Mouse (Mus musculus): ENCODE measurements around the gene Hnrnpm. TPM values are rescaled to one million over a fixed set of nuclear protein-coding genes. Genes with fewer than 3 reads are reported as not detected.
"Not testable (repeated sequence)": the region's sequence is repeated elsewhere in the genome, so short reads cannot be mapped to it uniquely, and the experiment has no call there.

The Hnrnpm gene
- total RNA-seq (2014; rRNA removed) (49.9 and 53.7 TPM in 2 replicates), polyA plus RNA-seq (2012; rRNA removed) (28.0 and 33.6 TPM in 2 replicates)

DNA sequence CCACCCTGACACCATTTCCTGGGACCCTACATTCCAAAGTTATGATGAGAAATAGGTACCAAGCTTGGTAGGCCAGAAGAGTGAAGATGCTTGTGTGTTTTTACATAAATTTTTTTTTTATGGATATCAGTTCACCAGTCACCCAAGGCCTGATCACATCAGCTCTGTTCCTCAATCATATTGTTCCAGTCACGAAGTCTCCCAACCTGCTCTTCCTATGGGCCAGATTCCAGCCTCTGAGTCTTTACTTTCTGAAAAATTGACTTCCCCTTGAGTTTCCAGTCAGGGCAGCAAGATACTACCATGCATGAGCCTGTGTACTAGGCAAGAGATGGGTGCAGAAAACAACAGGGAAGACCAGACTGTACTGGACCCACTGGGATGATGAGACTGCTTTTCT lies at the start of gene Hnrnpm:
Hnrnpm (minus strand) TSS at position 101 of the 400 bp plus-strand sequence.
- no peak for TF ChIP-seq POLR2A (IDR thresholded peaks at IDR 0.05; ENCODE audit: extremely low read depth, insufficient read depth, low read length)
- TF ChIP-seq CTCF (IDR thresholded peaks at IDR 0.05; ENCODE audit: low read depth, low read length) = no peak
- Histone ChIP-seq H3K27ac (replicated peaks; ENCODE audit: insufficient read depth, low read depth, low read length) (no peak within 1 kb of the TSS), H3K4me3 (ENCODE audit: insufficient read depth, low read depth, low read length) (no peak within 1 kb of the TSS), H3K27me3 (ENCODE audit: control insufficient read depth, insufficient read depth, low read length) (no peaks in the 10 kb centered on the region), H3K79me2 (ENCODE audit: control insufficient read depth, insufficient read depth, low read length) (peaks cover 14% of the 10 kb centered on the region; the same call in 1 of the 2 replicates), H3K36me3 (ENCODE audit: control insufficient read depth, insufficient read depth, low read length) (peaks cover 7% of the 10 kb centered on the region), H3K9ac (ENCODE audit: low read depth, low read length) (no peak within 1 kb of the TSS), H3K4me1 (ENCODE audit: control insufficient read depth, insufficient read depth, low read length) (peaks cover 11% of the 10 kb centered on the region)
- DNase-seq (ENCODE audit: extremely low read depth, low read depth, low spot score) = no peak
- 86% methylated on average over 1 of the region's 1 CpGs for WGBS

DNA sequence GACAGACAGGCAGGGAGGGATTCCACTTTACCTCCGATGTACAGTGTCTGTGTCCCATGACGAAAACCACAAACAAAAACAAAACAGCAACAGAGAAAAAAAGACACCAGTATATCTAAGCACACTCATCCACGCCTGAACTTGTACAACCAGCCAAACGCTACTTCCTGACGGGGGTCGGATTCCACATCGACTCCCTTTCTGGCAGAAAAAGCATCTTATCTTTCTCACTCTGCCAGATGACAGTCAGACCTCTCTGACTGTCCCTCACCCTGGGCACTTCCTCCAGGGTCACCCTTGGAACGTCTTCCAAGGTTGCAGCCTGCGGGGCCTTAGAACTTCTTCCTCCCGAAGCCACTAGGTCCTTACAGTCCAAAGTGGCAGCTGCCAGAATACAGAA lies 46.9 kb upstream of the Hnrnpm start:
- DNase-seq (ENCODE audit: extremely low read depth, low read depth, low spot score); H3K27me3 ChIP-seq (ENCODE audit: control insufficient read depth, insufficient read depth, low read length); H3K4me3 ChIP-seq (ENCODE audit: insufficient read depth, low read depth, low read length); H3K4me1 ChIP-seq (ENCODE audit: control insufficient read depth, insufficient read depth, low read length); H3K79me2 ChIP-seq (ENCODE audit: control insufficient read depth, insufficient read depth, low read length); H3K36me3 ChIP-seq (ENCODE audit: control insufficient read depth, insufficient read depth, low read length); H3K27ac ChIP-seq (replicated peaks; ENCODE audit: insufficient read depth, low read depth, low read length); H3K9ac ChIP-seq (ENCODE audit: low read depth, low read length): not testable (repeated sequence)
- 68% methylated on average over 10 of the region's 10 CpGs for WGBS

DNA sequence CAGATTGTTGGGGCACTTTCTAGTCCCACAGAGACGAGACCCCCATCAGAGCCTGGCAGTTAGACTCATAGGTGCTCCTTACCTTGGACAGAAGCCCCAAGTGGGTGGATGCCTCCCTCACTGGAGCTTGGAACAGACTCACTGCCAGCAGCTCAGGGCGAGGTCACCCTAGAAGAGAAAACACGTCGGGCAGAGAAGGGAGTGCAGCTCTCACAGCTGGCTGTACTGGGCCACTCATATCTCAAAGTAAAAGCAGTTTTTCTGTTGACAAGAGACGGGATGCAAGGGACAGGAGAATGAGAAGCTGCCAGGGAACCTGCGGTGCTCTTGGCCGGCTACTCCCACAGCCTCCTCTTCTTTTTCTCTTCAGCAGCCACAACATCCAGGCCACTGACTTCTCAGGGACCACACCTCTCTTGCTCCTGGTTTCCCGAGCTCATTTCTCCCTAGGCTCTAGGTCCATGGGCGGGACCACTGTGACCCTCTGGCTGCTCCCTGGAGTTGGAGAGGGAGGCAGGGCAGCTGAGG lies 46.0 kb upstream of the Hnrnpm start:
- WGBS = 66% methylated on average over 9 of the region's 9 CpGs
- not testable (repeated sequence) for H3K9ac ChIP-seq (ENCODE audit: low read depth, low read length)

DNA sequence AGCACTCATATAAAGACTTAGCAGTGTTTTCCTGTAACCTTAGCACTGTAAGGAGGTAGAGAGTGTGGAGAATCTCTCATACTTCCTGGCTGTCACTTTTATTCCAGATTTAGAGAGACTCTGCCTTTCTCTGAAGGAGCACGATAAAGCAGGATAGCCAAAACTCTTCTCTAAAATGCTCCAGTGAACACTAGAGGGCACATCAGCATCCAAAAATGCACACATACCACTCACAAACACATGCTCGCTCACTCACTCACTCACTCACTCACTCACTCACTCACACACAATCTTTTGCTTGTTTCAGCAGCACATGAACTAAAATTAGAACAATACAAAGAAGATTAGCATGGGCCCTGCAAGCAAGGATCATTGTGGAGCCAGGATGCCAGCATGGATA lies 42.6 kb upstream of the Hnrnpm start:
- Histone ChIP-seq H3K4me3 (ENCODE audit: insufficient read depth, low read depth, low read length) (no peak overlapping the region), H3K36me3 (ENCODE audit: control insufficient read depth, insufficient read depth, low read length) (no peaks in the 10 kb centered on the region), H3K9ac (ENCODE audit: low read depth, low read length) (no peak overlapping the region), H3K27ac (replicated peaks; ENCODE audit: insufficient read depth, low read depth, low read length) (no peak overlapping the region), H3K79me2 (ENCODE audit: control insufficient read depth, insufficient read depth, low read length) (no peaks in the 10 kb centered on the region), H3K27me3 (ENCODE audit: control insufficient read depth, insufficient read depth, low read length) (no peaks in the 10 kb centered on the region), H3K4me1 (ENCODE audit: control insufficient read depth, insufficient read depth, low read length) (no peaks in the 10 kb centered on the region)
- 38% methylated on average over 2 of the region's 2 CpGs for WGBS
- no peak for TF ChIP-seq CTCF (IDR thresholded peaks at IDR 0.05; ENCODE audit: low read depth, low read length)
- no peak for TF ChIP-seq POLR2A (IDR thresholded peaks at IDR 0.05; ENCODE audit: extremely low read depth, insufficient read depth, low read length)
- peak; percentile 39 for DNase-seq (ENCODE audit: extremely low read depth, low read depth, low spot score)

More for the DNA sequence above, 46.0 kb upstream of the Hnrnpm start:
- H3K4me3 ChIP-seq (ENCODE audit: insufficient read depth, low read depth, low read length); H3K27me3 ChIP-seq (ENCODE audit: control insufficient read depth, insufficient read depth, low read length); DNase-seq (ENCODE audit: extremely low read depth, low read depth, low spot score); H3K36me3 ChIP-seq (ENCODE audit: control insufficient read depth, insufficient read depth, low read length); H3K4me1 ChIP-seq (ENCODE audit: control insufficient read depth, insufficient read depth, low read length); H3K27ac ChIP-seq (replicated peaks; ENCODE audit: insufficient read depth, low read depth, low read length); H3K79me2 ChIP-seq (ENCODE audit: control insufficient read depth, insufficient read depth, low read length): not testable (repeated sequence)

DNA sequence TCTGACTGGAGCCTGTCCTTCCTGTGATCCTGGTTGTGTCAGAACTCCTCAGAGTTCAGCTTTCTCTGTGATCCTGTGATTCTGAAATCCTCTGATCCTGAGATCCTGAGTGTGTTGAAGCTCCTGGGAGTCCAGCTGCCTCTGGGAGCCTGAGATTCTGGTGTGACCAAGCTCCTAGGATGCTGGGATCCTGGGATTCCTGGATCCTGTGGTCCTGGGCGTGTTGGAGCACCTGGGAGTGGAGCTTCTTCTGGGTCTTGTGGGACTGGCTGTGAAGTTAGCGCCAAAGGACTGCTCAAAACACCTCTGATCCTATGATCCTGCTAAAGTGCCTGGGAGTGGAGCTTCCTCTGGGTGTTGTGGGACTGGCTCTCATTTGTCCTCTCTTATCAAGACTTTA lies 41.7 kb upstream of the Hnrnpm start:
- no peaks in the 10 kb centered on the region for H3K36me3 ChIP-seq (ENCODE audit: control insufficient read depth, insufficient read depth, low read length)
- DNase-seq (ENCODE audit: extremely low read depth, low read depth, low spot score) = no peak
- no peak overlapping the region for H3K9ac ChIP-seq (ENCODE audit: low read depth, low read length)
- H3K27me3 ChIP-seq (ENCODE audit: control insufficient read depth, insufficient read depth, low read length) = no peaks in the 10 kb centered on the region
- no peak overlapping the region for H3K4me3 ChIP-seq (ENCODE audit: insufficient read depth, low read depth, low read length)
- no peaks in the 10 kb centered on the region for H3K79me2 ChIP-seq (ENCODE audit: control insufficient read depth, insufficient read depth, low read length)
- 93% methylated on average over 2 of the region's 2 CpGs for WGBS
- no peaks in the 10 kb centered on the region for H3K4me1 ChIP-seq (ENCODE audit: control insufficient read depth, insufficient read depth, low read length)
- TF ChIP-seq CTCF (IDR thresholded peaks at IDR 0.05; ENCODE audit: low read depth, low read length) (no peak), POLR2A (IDR thresholded peaks at IDR 0.05; ENCODE audit: extremely low read depth, insufficient read depth, low read length) (no peak)
- H3K27ac ChIP-seq (replicated peaks; ENCODE audit: insufficient read depth, low read depth, low read length) = no peak overlapping the region

DNA sequence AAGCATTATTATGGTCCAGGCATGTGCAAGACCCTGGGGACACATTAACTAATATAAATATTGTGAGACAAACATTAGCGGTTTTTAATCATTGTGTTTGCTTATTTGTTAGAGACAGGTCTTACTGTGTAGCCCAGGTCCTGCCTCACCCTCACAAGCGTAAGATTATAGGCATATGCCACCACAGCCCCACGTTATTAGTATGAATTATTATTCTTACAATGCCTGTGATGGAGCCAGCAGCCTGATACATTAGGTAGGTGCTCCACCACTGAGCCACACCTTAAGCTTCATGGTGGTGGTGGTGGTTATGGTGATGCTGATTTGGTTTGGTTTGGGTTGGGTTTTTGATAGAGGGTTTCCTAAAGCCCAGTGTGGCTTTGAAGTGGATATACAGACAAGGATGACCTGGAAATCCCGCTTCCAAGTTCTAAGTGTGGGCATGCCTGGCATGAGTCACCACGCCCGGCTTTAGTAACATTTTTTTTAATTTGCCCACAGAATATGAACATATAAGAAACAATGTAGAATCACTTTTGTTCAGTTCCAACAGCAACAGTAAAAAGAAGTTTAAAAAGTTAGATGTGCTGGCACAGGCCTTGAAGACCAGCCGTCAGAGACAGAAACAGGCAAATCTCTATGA lies 33.2 kb upstream of the Hnrnpm start:
- no peak for TF ChIP-seq CTCF (IDR thresholded peaks at IDR 0.05; ENCODE audit: low read depth, low read length)
- no peak for TF ChIP-seq POLR2A (IDR thresholded peaks at IDR 0.05; ENCODE audit: extremely low read depth, insufficient read depth, low read length)
- Histone ChIP-seq H3K4me1 (ENCODE audit: control insufficient read depth, insufficient read depth, low read length) (peaks cover 8% of the 10 kb centered on the region), H3K79me2 (ENCODE audit: control insufficient read depth, insufficient read depth, low read length) (peaks cover 2% of the 10 kb centered on the region; the same call in 1 of the 2 replicates), H3K4me3 (ENCODE audit: insufficient read depth, low read depth, low read length) (no peak overlapping the region), H3K9ac (ENCODE audit: low read depth, low read length) (no peak overlapping the region), H3K36me3 (ENCODE audit: control insufficient read depth, insufficient read depth, low read length) (no peaks in the 10 kb centered on the region), H3K27ac (replicated peaks; ENCODE audit: insufficient read depth, low read depth, low read length) (no peak overlapping the region), H3K27me3 (ENCODE audit: control insufficient read depth, insufficient read depth, low read length) (no peaks in the 10 kb centered on the region)
- DNase-seq (ENCODE audit: extremely low read depth, low read depth, low spot score) = no peak
- WGBS = 98% methylated on average over 7 of the region's 7 CpGs
